Mouse (Mus musculus) kidney, embryonic 15.5 days (tissue): ENCODE measurements around the gene S100a8. TPM values are rescaled to one million over a fixed set of nuclear protein-coding genes. Genes with fewer than 3 reads are reported as not detected.

Source experiments
- ATAC-seq: fragments of 200-750 bp; cut with Nextera tagmentation; replicated peaks from 2 replicates; pipeline ENCODE4 v1.8.0; 2017; ENCODE audit warnings: moderate TSS enrichment; ENCODE audit not compliant: low FRiP score
- H3K27ac ChIP-seq: fragments of 300-500 bp; sonication (generic); 2 replicates; pipeline ENCODE4 v1.5.1; 2015; ENCODE audit warnings: mild to moderate bottlenecking, inconsistent platforms
- H3K27me3 ChIP-seq: fragments of 300-500 bp; sonication (generic); 2 replicates; pipeline ENCODE4 v1.6.1; 2015; ENCODE audit warnings: inconsistent platforms
- H3K36me3 ChIP-seq: fragments of 300-500 bp; sonication (generic); 2 replicates; pipeline ENCODE4 v1.6.1; 2015; ENCODE audit warnings: inconsistent platforms
- H3K4me1 ChIP-seq: fragments of 300-500 bp; sonication (generic); 2 replicates; pipeline ENCODE4 v1.6.1; 2015; ENCODE audit warnings: inconsistent platforms
- H3K4me2 ChIP-seq: fragments of 300-500 bp; sonication (generic); 2 replicates; pipeline ENCODE4 v1.6.1; 2015; ENCODE audit warnings: moderate library complexity, mild to moderate bottlenecking, inconsistent platforms
- H3K4me3 ChIP-seq: fragments of 300-500 bp; sonication (generic); replicated peaks from 2 replicates; pipeline ENCODE4 v1.5.1; 2015; ENCODE audit warnings: mild to moderate bottlenecking, inconsistent platforms
- H3K9ac ChIP-seq: fragments of 300-500 bp; sonication (generic); 2 replicates; pipeline ENCODE4 v1.6.1; 2015; ENCODE audit warnings: mild to moderate bottlenecking, inconsistent platforms
- H3K9me3 ChIP-seq: fragments of 300-500 bp; sonication (generic); replicated peaks from 2 replicates; pipeline ENCODE4 v1.6.1; 2016; ENCODE audit warnings: inconsistent platforms
- WGBS: fragments of 180-500 bp; shearing (Covaris S2); methylation state at CpG from one replicate; pipeline ENCODE4 v1.1.7; 2015; ENCODE audit warnings: mixed read lengths; 5-methylcytosine and 5-hydroxymethylcytosine counted together
- polyA plus RNA-seq: library from polyadenylated mRNA; unstranded; fragments of >200 nt; fragmentation: Nextera tagmentation; extraction: Ambion mirVana; gene quantifications from 2 replicates; pipeline ENCODE4 v1.2.1, GENCODE M21; 2015

S100a8 gene
- polyA plus RNA-seq, 1 experiment from 2014 or later, result 50.5 TPM

GRCm38 (mm10) chr3:90640981-90641380, 27.8 kb upstream of the S100a8 start:
- Histone ChIP-seq H3K9ac (no peak overlapping the region), H3K4me3 (no peak overlapping the region), H3K27ac (no peak overlapping the region), H3K9me3 (no peaks in the 10 kb centered on the region), H3K4me1 (no peaks in the 10 kb centered on the region), H3K36me3 (no peaks in the 10 kb centered on the region), H3K27me3 (no peaks in the 10 kb centered on the region), H3K4me2 (no peak overlapping the region)
- 76% methylated on average over 7 of the region's 7 CpGs for WGBS
- ATAC-seq, result no peak

GRCm38 (mm10) chr3:90644220-90644619, 24.6 kb upstream of the S100a8 start:
- H3K9me3 ChIP-seq, result no peaks in the 10 kb centered on the region

GRCm38 (mm10) chr3:90647291-90647690, 21.5 kb upstream of the S100a8 start:
- WGBS, result 47% methylated on average over 1 of the region's 1 CpGs
- Histone ChIP-seq H3K27ac (no peak overlapping the region), H3K9me3 (no peaks in the 10 kb centered on the region), H3K36me3 (no peaks in the 10 kb centered on the region), H3K4me2 (no peak overlapping the region), H3K4me1 (no peaks in the 10 kb centered on the region), H3K27me3 (no peaks in the 10 kb centered on the region), H3K4me3 (no peak overlapping the region), H3K9ac (no peak overlapping the region)
- ATAC-seq, result no peak

More at GRCm38 (mm10) chr3:90644220-90644619, 24.6 kb upstream of the S100a8 start:
- Histone ChIP-seq H3K36me3 (no peaks in the 10 kb centered on the region), H3K4me1 (no peaks in the 10 kb centered on the region), H3K9ac (no peak overlapping the region), H3K27ac (no peak overlapping the region), H3K4me3 (no peak overlapping the region), H3K27me3 (no peaks in the 10 kb centered on the region), H3K4me2 (no peak overlapping the region)
- WGBS, result 60% methylated on average over 3 of the region's 3 CpGs
- ATAC-seq, result no peak

DNA sequence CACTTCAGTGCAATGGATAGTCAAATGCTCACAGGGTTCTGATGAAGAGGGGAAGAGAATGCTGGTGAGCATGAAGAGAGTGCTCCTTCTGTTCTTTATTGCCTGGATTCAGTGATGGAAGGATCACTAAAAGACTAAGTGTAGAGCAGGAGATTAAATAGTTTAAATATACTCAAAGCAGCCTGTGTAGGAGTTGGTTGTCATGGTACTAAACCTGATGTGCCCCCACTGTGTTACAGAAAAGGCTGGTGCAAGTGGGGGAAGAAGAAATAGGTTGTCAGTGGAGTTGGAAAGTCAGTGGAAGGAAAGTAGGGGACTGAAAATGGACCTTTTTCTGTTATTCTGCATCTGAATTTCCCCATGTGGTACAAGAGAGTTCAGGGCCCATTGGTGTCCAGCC, 19.8 kb upstream of the S100a8 start:
- Histone ChIP-seq H3K36me3 (no peaks in the 10 kb centered on the region), H3K4me1 (no peaks in the 10 kb centered on the region), H3K4me3 (no peak overlapping the region), H3K4me2 (no peak overlapping the region), H3K27me3 (peaks cover 4% of the 10 kb centered on the region; the same call in 1 of the 2 replicates), H3K9me3 (no peaks in the 10 kb centered on the region), H3K9ac (no peak overlapping the region), H3K27ac (no peak overlapping the region)
- no peak for ATAC-seq

- H3K27me3 ChIP-seq, result peaks cover 9% of the 10 kb centered on the region; the same call in 1 of the 2 replicates
- H3K36me3 ChIP-seq, result no peaks in the 10 kb centered on the region
- no peaks in the 10 kb centered on the region for H3K9me3 ChIP-seq
- WGBS, result 95% methylated on average over 2 of the region's 2 CpGs
- H3K4me2 ChIP-seq, result no peak overlapping the region
- ATAC-seq, result no peak
- H3K27ac ChIP-seq, result no peak overlapping the region
- H3K4me1 ChIP-seq, result no peaks in the 10 kb centered on the region
- H3K9ac ChIP-seq, result no peak overlapping the region
- no peak overlapping the region for H3K4me3 ChIP-seq
Measured at GRCm38 (mm10) chr3:90649832-90650231, 18.9 kb upstream of the S100a8 start.

DNA sequence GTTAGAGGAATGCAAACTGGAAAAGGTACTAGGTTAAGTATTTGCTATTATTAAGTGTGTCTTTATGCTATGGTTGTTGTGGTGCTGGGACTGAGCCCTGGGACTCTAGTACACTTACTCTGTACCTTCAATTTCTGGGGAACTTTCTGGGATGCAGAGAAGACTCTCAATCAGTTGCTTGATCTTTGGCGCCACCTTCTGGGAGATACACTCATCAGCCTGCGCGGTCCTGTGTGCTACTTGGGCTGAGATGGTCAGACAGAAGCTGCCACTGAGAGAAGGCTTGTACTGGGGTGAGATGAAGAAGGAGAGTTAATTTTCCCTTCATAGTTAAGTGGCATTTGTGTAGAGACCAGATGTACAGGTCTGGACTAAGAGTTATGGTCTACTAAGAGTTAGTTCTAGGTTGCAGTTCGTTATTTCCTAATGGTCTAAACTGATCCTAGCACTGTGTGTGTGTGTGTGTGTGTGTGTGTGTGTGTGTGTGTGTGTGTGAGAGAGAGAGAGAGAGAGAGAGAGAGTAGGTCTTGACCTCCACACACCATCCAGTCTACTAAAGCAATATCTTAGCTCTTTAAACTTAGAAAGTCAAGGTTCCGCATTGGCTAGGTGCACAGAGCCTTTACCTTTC, 15.8 kb upstream of the S100a8 start:
- Histone ChIP-seq H3K27me3 (peaks cover 9% of the 10 kb centered on the region; the same call in 1 of the 2 replicates), H3K4me3 (no peak overlapping the region), H3K27ac (no peak overlapping the region), H3K4me1 (no peaks in the 10 kb centered on the region), H3K36me3 (no peaks in the 10 kb centered on the region), H3K4me2 (no peak overlapping the region), H3K9ac (no peak overlapping the region), H3K9me3 (no peaks in the 10 kb centered on the region)
- peak; percentile 79 for ATAC-seq
- 35% methylated on average over 5 of the region's 5 CpGs for WGBS

DNA sequence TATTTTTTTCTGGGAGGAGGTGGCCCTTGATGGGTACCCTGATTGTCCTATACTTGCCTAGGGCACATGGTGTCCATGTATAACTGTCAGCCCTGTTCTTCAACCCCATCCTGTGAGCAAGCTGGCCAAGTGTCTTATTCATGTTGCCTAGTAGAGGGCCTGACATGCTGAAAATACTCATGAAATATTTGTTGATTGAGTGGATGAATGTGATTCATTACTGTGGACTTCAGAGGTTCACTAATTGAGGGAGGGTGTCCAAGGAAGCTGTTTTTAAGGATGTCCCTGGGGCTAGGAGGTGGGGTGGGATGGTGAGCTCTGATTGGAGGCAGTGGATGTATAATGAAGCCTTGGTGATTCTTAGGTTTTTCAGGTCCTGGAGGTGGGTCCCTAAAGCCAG, 15.1 kb upstream of the S100a8 start, which contains the start of gene S100a7a:
Gene S100a7a (plus strand): TSS at position 301 of the 400 bp plus-strand sequence.
- no peak within 1 kb of the TSS for H3K4me2 ChIP-seq
- H3K27me3 ChIP-seq, result peaks cover 9% of the 10 kb centered on the region; the same call in 1 of the 2 replicates
- no peak within 1 kb of the TSS for H3K4me3 ChIP-seq
- no peaks in the 10 kb centered on the region for H3K36me3 ChIP-seq
- H3K9ac ChIP-seq, result no peak within 1 kb of the TSS
- H3K9me3 ChIP-seq, result no peaks in the 10 kb centered on the region
- no peaks in the 10 kb centered on the region for H3K4me1 ChIP-seq
- H3K27ac ChIP-seq, result no peak within 1 kb of the TSS
- ATAC-seq, result no peak

DNA sequence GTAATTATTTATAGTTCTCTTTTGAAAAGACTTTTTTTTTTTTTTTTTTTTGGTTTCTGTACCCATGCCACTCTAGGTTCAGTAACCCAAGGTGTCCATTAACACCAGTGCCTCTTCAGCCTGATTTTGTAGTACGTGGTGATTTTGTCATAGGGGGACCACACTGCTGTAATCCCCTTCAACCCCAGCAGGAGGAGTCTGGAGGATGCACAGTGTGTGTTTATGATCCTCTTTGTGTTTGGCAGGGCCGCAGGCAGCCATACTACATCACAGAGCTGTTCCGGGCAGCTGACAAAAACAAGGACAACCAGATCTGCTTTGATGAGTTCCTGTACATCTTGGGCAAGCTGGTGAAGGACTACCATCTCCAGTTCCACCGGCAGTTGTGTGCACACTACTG, 11.4 kb upstream of the S100a8 start:
- H3K9me3 ChIP-seq, result no peaks in the 10 kb centered on the region
- 77% methylated on average over 4 of the region's 4 CpGs for WGBS
- no peak overlapping the region for H3K4me3 ChIP-seq
- H3K36me3 ChIP-seq, result no peaks in the 10 kb centered on the region
- H3K27me3 ChIP-seq, result peaks cover 9% of the 10 kb centered on the region; the same call in 1 of the 2 replicates
- no peak overlapping the region for H3K27ac ChIP-seq
- no peak for ATAC-seq
- no peak overlapping the region for H3K4me2 ChIP-seq
- H3K9ac ChIP-seq, result no peak overlapping the region
- no peaks in the 10 kb centered on the region for H3K4me1 ChIP-seq

- H3K36me3 ChIP-seq, result no peaks in the 10 kb centered on the region
- H3K4me1 ChIP-seq, result no peaks in the 10 kb centered on the region
- 0 out of 2 replicates have a peak, but pooled peaks cover 3% of the 10 kb centered on the region for H3K27me3 ChIP-seq
- H3K9ac ChIP-seq, result no peak overlapping the region
- no peak overlapping the region for H3K27ac ChIP-seq
- H3K4me2 ChIP-seq, result no peak overlapping the region
- H3K9me3 ChIP-seq, result no peaks in the 10 kb centered on the region
- no peak for ATAC-seq
- H3K4me3 ChIP-seq, result no peak overlapping the region
Measured at GRCm38 (mm10) chr3:90659364-90660044, 9.3 kb upstream of the S100a8 start.

- whole genome bisulfite sequencing, result 76% methylated on average over 2 of the region's 2 CpGs
Measured at GRCm38 (mm10) chr3:90664219-90664618, 4.6 kb upstream of the S100a8 start.

DNA sequence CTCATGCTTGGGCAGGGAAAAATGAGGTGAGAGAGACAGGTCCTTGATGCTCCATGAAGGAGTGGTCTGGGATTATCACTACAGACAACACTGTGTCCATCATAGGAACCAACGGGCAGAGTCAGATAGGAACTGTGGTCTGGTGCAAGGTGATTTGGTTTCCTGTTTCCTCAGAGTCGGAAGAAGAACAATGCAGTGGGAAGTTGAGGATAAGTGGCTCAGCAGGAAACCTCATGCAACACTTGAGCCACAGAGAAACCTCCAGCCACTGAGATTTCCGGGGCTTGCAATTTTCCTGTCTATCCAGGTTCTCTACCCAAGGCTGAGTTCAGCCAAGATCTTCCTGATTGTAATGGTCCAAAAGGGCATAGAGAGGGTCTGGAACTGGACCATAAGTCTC, 9.9 kb downstream of the S100a8 start:
- H3K27me3 ChIP-seq, result no peaks in the 10 kb centered on the region
- WGBS, result 75% methylated on average over 3 of the region's 3 CpGs
- no peak overlapping the region for H3K4me3 ChIP-seq
- H3K4me2 ChIP-seq, result no peak overlapping the region
- H3K9ac ChIP-seq, result no peak overlapping the region
- ATAC-seq, result no peak
- H3K36me3 ChIP-seq, result no peaks in the 10 kb centered on the region
- no peak overlapping the region for H3K27ac ChIP-seq
- no peaks in the 10 kb centered on the region for H3K9me3 ChIP-seq
- H3K4me1 ChIP-seq, result no peaks in the 10 kb centered on the region

More at GRCm38 (mm10) chr3:90664219-90664618, 4.6 kb upstream of the S100a8 start:
- no peaks in the 10 kb centered on the region for H3K36me3 ChIP-seq
- H3K4me1 ChIP-seq, result no peaks in the 10 kb centered on the region
- no peak overlapping the region for H3K27ac ChIP-seq
- no peaks in the 10 kb centered on the region for H3K9me3 ChIP-seq
- H3K9ac ChIP-seq, result no peak overlapping the region
- no peak overlapping the region for H3K4me3 ChIP-seq
- no peaks in the 10 kb centered on the region for H3K27me3 ChIP-seq
- H3K4me2 ChIP-seq, result no peak overlapping the region
- no peak for ATAC-seq

- ATAC-seq, result no peak
- Histone ChIP-seq H3K36me3 (no peaks in the 10 kb centered on the region), H3K9me3 (no peaks in the 10 kb centered on the region), H3K27me3 (no peaks in the 10 kb centered on the region; the same call in 1 of the 2 replicates), H3K4me3 (no peak overlapping the region), H3K27ac (no peak overlapping the region), H3K4me1 (no peaks in the 10 kb centered on the region), H3K4me2 (no peak overlapping the region), H3K9ac (no peak overlapping the region)
- 88% methylated on average over 3 of the region's 3 CpGs for WGBS
Measured at GRCm38 (mm10) chr3:90683929-90684328, 15.2 kb downstream of the S100a8 start.
